Mouse (Mus musculus): Measurements from ENCODE around the gene Ube2f. TPM values are rescaled to one million over a fixed set of nuclear protein-coding genes. Genes with fewer than 3 reads are reported as not detected.

The Ube2f gene
- total and polyA plus RNA-seq, 2 experiments = 17.7 to 23.4 TPM

DNA sequence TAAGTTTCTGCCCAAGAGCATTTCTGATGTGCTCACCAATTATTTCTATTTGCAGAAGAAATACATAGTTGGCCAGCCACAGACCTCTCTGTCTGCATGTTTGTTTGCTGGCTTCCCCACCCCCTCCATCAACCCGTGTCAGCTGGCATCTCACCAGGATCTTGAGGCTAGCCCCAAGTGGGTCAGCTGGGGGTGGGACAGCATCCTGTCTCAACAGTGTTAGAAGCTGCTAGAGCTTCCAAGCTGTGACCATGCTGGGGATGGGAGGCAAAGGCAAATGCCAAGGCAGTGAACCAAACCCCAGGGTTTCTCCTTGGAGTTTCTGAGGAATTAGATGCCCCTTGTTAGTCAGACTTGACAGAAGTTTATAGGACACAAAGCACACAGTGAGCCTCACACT, 34.1 kb upstream of the Ube2f start:
- DNase-seq (ENCODE audit: extremely low read depth, low read depth, low spot score) = no peak
- Histone ChIP-seq H3K4me1 (ENCODE audit: control insufficient read depth, insufficient read depth, low read length) (no peaks in the 10 kb centered on the region), H3K79me2 (ENCODE audit: control insufficient read depth, insufficient read depth, low read length) (no peaks in the 10 kb centered on the region), H3K4me3 (ENCODE audit: insufficient read depth, low read depth, low read length) (no peak overlapping the region), H3K9ac (ENCODE audit: low read depth, low read length) (no peak overlapping the region), H3K27ac (replicated peaks; ENCODE audit: insufficient read depth, low read depth, low read length) (no peak overlapping the region), H3K36me3 (ENCODE audit: control insufficient read depth, insufficient read depth, low read length) (no peaks in the 10 kb centered on the region), H3K27me3 (ENCODE audit: control insufficient read depth, insufficient read depth, low read length) (no peaks in the 10 kb centered on the region)
- 6% methylated on average over 1 of the region's 1 CpGs for WGBS
- TF ChIP-seq CTCF (IDR thresholded peaks at IDR 0.05; ENCODE audit: low read depth, low read length) = no peak
- TF ChIP-seq POLR2A (IDR thresholded peaks at IDR 0.05; ENCODE audit: extremely low read depth, insufficient read depth, low read length) = no peak

DNA sequence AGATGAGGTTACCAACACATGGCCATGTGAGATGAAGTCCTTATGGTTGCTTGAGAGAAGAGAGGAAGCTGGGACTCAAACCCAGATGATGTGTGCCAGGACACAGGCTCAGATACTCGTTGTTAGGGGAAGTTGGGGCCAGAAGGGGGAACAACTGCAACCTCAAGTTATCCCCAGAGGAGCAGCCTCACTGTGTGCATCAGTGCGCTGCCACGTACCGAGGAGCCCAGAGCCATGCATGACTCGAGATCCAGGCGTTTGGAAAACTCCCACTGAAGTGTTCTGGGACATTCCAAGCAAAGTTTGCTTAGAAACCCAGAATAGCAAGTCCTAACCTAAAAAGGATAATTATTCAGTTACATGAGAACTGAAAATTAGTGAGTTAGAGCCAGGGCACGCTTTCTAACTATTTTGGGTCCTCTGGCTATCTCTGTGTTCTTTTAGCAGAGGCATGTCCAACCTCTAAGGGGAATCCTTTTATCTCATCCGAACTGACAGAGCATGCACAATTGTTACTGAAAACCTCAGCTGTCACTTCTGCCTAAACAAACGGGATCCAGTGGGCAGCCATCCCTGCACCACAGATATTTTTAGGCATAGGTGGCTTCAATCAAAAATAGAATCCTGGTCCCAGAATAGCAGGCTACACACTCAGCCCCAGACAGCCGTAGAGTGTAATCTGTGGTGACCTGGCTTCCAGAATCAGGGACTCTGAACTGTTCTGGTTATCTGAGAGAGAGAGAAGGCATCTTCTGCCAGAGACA, 33.4 kb upstream of the Ube2f start:
- no peaks in the 10 kb centered on the region for H3K79me2 ChIP-seq (ENCODE audit: control insufficient read depth, insufficient read depth, low read length)
- no peaks in the 10 kb centered on the region for H3K27me3 ChIP-seq (ENCODE audit: control insufficient read depth, insufficient read depth, low read length)
- H3K4me3 ChIP-seq (ENCODE audit: insufficient read depth, low read depth, low read length) = no peak overlapping the region
- whole genome bisulfite sequencing = 64% methylated on average over 10 of the region's 10 CpGs
- H3K27ac ChIP-seq (replicated peaks; ENCODE audit: insufficient read depth, low read depth, low read length) = peak overlapping the region; percentile 36; the same call in 1 of the 2 replicates
- H3K9ac ChIP-seq (ENCODE audit: low read depth, low read length) = no peak overlapping the region
- no peaks in the 10 kb centered on the region for H3K4me1 ChIP-seq (ENCODE audit: control insufficient read depth, insufficient read depth, low read length)
- H3K36me3 ChIP-seq (ENCODE audit: control insufficient read depth, insufficient read depth, low read length) = no peaks in the 10 kb centered on the region
- no peak for TF ChIP-seq CTCF (IDR thresholded peaks at IDR 0.05; ENCODE audit: low read depth, low read length)
- no peak for TF ChIP-seq POLR2A (IDR thresholded peaks at IDR 0.05; ENCODE audit: extremely low read depth, insufficient read depth, low read length)
- DNase-seq (ENCODE audit: extremely low read depth, low read depth, low spot score) = peak; percentile 21

DNA sequence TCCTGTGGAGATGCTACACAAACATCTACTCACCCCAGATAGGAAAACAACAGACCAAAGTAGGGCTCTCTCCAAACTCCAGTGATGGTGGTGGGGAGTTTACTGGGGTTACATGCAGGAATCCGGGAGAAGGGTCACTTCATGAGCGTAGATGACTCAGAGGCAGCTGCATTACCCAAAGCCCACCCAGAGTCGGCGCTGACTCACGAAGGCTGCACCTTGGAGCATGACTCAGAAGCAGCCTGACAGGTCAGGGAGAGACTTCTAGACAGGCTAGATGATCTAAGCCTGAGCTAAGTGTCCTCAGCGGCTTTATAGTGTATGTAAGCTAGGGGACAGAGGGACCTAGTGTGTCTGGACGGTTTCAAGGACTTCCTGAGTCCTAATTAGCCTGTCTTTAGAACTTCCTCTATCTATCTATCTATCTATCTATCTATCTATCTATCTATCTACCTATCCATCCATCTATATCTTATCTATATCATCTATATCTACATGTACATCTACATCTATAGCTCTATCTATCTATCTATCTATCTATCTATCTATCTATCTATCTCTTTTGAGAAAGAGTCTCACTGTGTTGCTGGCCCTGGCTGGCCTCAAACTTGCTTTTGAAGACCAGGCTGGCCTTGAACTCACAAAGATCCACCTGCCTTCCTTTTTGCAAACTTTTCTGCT, 30.3 kb upstream of the Ube2f start:
- Histone ChIP-seq H3K36me3 (ENCODE audit: control insufficient read depth, insufficient read depth, low read length) (no peaks in the 10 kb centered on the region), H3K9ac (ENCODE audit: low read depth, low read length) (no peak overlapping the region), H3K27ac (replicated peaks; ENCODE audit: insufficient read depth, low read depth, low read length) (no peak overlapping the region), H3K4me3 (ENCODE audit: insufficient read depth, low read depth, low read length) (no peak overlapping the region), H3K4me1 (ENCODE audit: control insufficient read depth, insufficient read depth, low read length) (no peaks in the 10 kb centered on the region), H3K79me2 (ENCODE audit: control insufficient read depth, insufficient read depth, low read length) (no peaks in the 10 kb centered on the region), H3K27me3 (ENCODE audit: control insufficient read depth, insufficient read depth, low read length) (no peaks in the 10 kb centered on the region)
- no peak for DNase-seq (ENCODE audit: extremely low read depth, low read depth, low spot score)
- TF ChIP-seq POLR2A (IDR thresholded peaks at IDR 0.05; ENCODE audit: extremely low read depth, insufficient read depth, low read length) = no peak
- TF ChIP-seq CTCF (IDR thresholded peaks at IDR 0.05; ENCODE audit: low read depth, low read length) = no peak
- WGBS = 88% methylated on average over 7 of the region's 7 CpGs

DNA sequence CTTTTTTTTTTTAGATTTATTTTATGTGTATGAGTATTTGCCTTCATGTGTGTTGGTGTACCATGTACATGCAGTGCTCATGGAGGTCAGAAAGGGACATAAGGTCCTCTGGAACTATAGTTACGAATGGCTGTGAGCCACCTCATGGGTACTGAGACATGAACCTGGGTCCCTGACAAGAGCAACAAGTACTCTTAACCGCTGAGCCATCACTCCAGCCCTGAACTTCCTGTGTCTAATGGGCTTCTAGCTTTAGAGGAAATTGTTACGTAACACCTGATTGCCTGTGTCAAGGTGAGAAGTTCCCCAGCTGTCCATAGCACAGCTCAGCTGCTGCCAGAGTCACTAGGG, 29.8 kb upstream of the Ube2f start:
- Histone ChIP-seq H3K4me3 (ENCODE audit: insufficient read depth, low read depth, low read length) (no peak overlapping the region), H3K27me3 (ENCODE audit: control insufficient read depth, insufficient read depth, low read length) (no peaks in the 10 kb centered on the region), H3K36me3 (ENCODE audit: control insufficient read depth, insufficient read depth, low read length) (no peaks in the 10 kb centered on the region), H3K9ac (ENCODE audit: low read depth, low read length) (no peak overlapping the region), H3K27ac (replicated peaks; ENCODE audit: insufficient read depth, low read depth, low read length) (no peak overlapping the region), H3K79me2 (ENCODE audit: control insufficient read depth, insufficient read depth, low read length) (no peaks in the 10 kb centered on the region), H3K4me1 (ENCODE audit: control insufficient read depth, insufficient read depth, low read length) (no peaks in the 10 kb centered on the region)
- DNase-seq (ENCODE audit: extremely low read depth, low read depth, low spot score) = no peak
- TF ChIP-seq POLR2A (IDR thresholded peaks at IDR 0.05; ENCODE audit: extremely low read depth, insufficient read depth, low read length) = no peak
- TF ChIP-seq CTCF (IDR thresholded peaks at IDR 0.05; ENCODE audit: low read depth, low read length) = no peak
- 68% methylated on average over 3 of the region's 3 CpGs for WGBS

DNA sequence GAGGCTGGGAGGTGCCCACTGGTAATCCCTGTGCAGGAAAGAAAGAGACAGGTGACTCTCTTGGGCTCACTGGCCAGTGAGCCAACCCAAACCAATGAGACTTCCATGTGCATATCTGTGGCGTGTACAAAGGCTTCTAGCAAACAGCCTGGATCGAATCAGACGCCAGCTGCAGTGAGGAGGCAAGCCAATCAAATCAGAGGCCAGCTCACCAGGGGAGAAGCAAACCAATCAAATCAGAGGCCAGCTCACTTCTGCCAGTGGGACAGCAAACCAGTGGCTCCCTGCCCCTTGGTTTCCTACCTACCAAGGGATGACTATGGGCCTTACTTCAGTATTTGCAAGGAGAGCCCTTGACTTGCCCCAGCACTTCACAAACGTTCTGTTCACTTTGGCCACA, 23.5 kb upstream of the Ube2f start:
- no peaks in the 10 kb centered on the region for H3K79me2 ChIP-seq (ENCODE audit: control insufficient read depth, insufficient read depth, low read length)
- no peaks in the 10 kb centered on the region for H3K4me1 ChIP-seq (ENCODE audit: control insufficient read depth, insufficient read depth, low read length)
- H3K36me3 ChIP-seq (ENCODE audit: control insufficient read depth, insufficient read depth, low read length) = no peaks in the 10 kb centered on the region
- H3K9ac ChIP-seq (ENCODE audit: low read depth, low read length) = no peak overlapping the region
- no peaks in the 10 kb centered on the region for H3K27me3 ChIP-seq (ENCODE audit: control insufficient read depth, insufficient read depth, low read length)
- H3K4me3 ChIP-seq (ENCODE audit: insufficient read depth, low read depth, low read length) = no peak overlapping the region
- 93% methylated on average over 4 of the region's 4 CpGs for WGBS
- DNase-seq (ENCODE audit: extremely low read depth, low read depth, low spot score) = no peak
- no peak for TF ChIP-seq CTCF (IDR thresholded peaks at IDR 0.05; ENCODE audit: low read depth, low read length)
- no peak for TF ChIP-seq POLR2A (IDR thresholded peaks at IDR 0.05; ENCODE audit: extremely low read depth, insufficient read depth, low read length)
- H3K27ac ChIP-seq (replicated peaks; ENCODE audit: insufficient read depth, low read depth, low read length) = no peak overlapping the region
